Mouse (Mus musculus) lung, postnatal 0 days (tissue): ENCODE measurements around the gene Dst.

ENCODE experiments used
- CTCF ChIP-seq: IDR thresholded peaks from 2 replicates; pipeline ENCODE4 v1.5.1; 2016; ENCODE audit warnings: antibody characterized with exemption, mild to moderate bottlenecking
- EP300 ChIP-seq: IDR thresholded peaks from 2 replicates; pipeline ENCODE4 v1.6.1; 2016; ENCODE audit warnings: antibody characterized with exemption, mild to moderate bottlenecking, control low read depth

- TF ChIP-seq CTCF (no peak), EP300 (no peak)
Measured at GRCm38 (mm10) chr1:34043836-34044550, 136.0 kb downstream of the Dst start.
